Mouse (Mus musculus) MN1 (cell line): ENCODE data around the gene Foxj3.

Experiments used
- DNase-seq: peaks from one replicate; pipeline ENCODE4 v3.0.0-alpha.2; 2016; ENCODE audit warnings: low spot score

Foxj3 gene

GRCm38 (mm10) chr4:119637176-119637845 lies 100.5 kb downstream of the Foxj3 start, which contains the start of gene Guca2a:
Gene Guca2a (plus strand): TSS chr4:119637704.
- DNase-seq, result peak; percentile 54

GRCm38 (mm10) chr4:119637946-119638345 lies 101.1 kb downstream of the Foxj3 start:
- DNase-seq, result no peak

- no peak for DNase-seq
These were observed 101.9 kb downstream of the Foxj3 start for GRCm38 (mm10) chr4:119638656-119639055.

GRCm38 (mm10) chr4:119642666-119643065 lies 105.9 kb downstream of the Foxj3 start:
- DNase-seq, result no peak

- no peak for DNase-seq
These were observed 120.2 kb downstream of the Foxj3 start for GRCm38 (mm10) chr4:119657011-119657410.

GRCm38 (mm10) chr4:119658246-119658645 lies 121.4 kb downstream of the Foxj3 start:
- DNase-seq, result no peak

GRCm38 (mm10) chr4:119658731-119659130 lies 121.9 kb downstream of the Foxj3 start, which contains the start of gene Guca2b:
Gene Guca2b (minus strand): TSS chr4:119658954.
- no peak for DNase-seq

GRCm38 (mm10) chr4:119660007-119660406 lies 123.2 kb downstream of the Foxj3 start:
- DNase-seq, result no peak

GRCm38 (mm10) chr4:119662151-119662550 lies 125.3 kb downstream of the Foxj3 start:
- DNase-seq, result no peak

DNA sequence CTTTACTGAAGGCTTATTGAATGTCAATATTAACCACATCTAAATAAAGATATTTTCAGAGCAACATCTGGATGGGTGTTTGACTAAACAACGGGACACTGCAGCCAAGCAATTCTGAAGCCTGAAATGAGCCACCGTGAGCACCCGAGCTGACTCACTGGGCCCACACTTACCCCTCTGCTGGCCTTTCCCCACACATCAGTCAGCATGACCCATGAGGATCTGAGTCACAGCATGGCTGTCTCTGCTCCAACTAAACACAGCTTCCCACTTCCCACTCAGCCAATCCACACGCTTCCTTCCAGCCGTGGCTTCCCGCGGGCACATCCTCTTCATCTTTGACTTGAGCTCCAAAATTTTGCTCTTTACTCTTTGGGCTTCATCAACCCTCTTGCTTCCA lies 126.2 kb downstream of the Foxj3 start:
- no peak for DNase-seq

DNA sequence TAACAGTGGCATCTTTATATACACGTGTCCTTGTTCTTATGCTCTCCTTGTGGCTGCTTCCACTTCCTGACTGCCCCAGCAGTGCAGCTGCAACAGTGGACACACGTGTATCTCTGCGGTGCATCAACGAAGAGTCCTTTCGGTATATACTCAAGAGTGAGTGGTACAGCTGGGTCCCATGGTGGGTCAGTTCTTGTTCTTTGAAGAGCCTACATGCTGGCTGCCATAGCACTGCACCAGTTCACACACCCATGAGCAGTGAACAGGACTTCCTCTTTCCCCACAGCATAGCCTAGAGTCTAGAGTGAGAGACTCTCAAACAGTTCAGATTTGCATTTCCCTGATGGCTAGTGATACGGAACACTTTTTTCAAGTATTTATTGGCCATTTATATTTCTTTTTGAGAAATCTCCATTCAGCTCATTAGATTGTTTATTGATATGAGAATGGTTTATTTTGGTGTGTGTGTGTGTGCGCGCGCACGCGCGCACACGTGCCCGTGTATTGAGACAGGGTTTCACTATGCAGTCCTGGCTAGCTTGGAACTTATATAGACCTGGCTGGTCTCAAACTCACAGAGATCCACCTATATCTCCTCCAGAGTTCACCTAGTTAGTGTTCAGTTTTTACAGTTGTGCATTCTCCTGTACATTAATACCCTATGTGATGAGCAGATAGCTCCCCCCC lies 126.7 kb downstream of the Foxj3 start:
- no peak for DNase-seq

GRCm38 (mm10) chr4:119665166-119665565 lies 128.4 kb downstream of the Foxj3 start:
- DNase-seq, result no peak

DNA sequence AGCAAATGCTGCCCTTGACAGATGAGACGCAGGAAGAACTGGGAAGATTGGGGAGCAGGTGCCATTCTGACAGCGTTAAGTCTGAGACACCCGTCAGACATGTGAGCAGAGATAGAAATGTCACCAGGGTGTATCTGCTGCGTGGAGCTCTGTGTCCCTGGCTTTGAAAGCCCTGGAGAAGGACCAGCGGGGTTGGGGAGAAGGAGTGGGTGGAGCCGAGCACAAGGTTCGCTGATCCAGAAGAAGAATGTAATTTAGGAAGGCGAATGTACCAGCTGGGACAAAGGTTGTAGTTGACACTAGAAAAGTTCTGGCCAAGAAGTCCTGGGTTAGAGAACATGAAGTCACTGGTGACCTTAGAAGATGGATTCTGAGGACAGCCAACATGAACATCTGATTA lies 129.3 kb downstream of the Foxj3 start:
- DNase-seq, result no peak

- DNase-seq, result peak; percentile 35
These were observed 130.7 kb downstream of the Foxj3 start for GRCm38 (mm10) chr4:119667454-119667853.

- no peak for DNase-seq
These were observed 131.4 kb downstream of the Foxj3 start for GRCm38 (mm10) chr4:119668185-119668584.

DNA sequence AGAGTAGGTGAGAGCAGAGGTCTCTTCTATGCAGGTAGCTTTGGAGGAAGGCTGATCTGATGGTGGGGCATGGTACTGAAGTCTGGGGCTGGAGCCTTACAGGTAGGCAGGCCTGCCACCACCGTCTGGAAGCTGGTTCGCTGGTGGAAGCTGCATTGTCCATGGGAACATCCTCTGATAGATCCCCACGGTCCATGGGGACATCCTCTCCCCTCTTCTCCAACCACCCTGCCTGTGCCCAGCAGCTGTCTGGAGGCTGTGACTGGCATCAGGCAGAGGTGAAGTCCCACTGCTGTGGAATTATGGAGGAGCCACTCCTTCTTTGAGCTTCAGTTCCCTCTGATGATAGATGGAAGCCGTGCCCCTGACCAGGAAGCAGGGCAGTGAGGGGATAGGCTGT lies 131.8 kb downstream of the Foxj3 start:
- DNase-seq, result no peak

DNA sequence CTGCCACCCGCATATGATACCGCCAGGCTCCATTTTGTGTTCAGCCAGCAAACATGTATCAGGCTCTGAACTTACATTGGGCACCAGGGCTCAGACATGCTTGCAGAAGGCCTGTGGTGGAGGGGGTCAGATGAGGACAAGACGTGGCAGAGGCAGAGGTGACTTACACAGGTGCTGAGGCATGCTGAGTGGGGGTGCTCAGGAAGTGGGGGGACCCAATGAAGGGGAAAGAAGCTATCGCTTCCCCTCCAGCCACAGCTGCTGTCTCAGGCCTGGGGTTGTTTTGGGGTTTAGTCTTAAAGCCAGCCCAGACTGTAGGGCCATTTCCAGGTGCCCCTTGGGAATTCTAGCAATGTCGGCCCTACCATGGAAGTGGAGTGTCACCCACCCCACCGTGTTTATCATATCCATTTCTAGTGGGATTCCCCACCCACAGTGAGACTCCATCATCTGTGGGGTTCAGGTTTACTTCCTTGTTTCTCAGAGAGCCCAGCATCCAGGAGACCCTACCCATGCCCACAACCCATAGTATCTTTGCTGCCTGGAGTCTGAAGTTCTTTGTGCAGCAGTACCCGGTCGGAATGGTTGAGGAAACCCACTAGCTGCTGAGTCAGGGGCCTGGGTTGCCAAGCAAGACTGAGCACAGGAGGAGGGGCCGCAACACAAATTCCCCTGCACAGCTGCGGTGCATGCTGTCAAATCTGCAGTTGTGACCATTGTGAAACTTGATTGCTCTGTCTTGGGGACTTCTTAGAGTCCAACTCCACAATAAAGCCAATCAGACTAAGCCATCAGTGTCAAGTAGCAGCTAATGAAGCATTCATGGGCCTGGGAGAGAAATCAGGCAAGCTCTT lies 132.8 kb downstream of the Foxj3 start:
- DNase-seq, result no peak

DNA sequence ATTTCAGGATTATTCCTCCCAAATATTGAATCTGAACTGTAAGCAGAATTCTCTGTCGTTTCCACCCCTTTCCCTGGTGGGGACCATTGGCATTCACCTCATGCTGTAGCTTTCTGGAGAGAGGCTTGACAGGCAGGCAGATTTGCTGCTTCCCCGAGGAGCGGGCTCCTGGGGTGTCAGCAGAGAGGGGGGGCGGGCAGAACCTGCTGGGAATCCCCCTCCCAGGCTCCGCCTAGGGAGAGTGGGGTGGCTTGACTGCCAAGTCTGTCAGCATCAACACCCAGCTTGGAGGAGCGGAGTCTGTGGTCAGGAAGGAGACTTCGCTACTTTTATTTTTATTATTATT lies 133.4 kb downstream of the Foxj3 start:
- no peak for DNase-seq

GRCm38 (mm10) chr4:119670736-119671135 lies 133.9 kb downstream of the Foxj3 start:
- DNase-seq, result no peak

- DNase-seq, result no peak
These were observed 134.4 kb downstream of the Foxj3 start for GRCm38 (mm10) chr4:119671164-119671563.

DNA sequence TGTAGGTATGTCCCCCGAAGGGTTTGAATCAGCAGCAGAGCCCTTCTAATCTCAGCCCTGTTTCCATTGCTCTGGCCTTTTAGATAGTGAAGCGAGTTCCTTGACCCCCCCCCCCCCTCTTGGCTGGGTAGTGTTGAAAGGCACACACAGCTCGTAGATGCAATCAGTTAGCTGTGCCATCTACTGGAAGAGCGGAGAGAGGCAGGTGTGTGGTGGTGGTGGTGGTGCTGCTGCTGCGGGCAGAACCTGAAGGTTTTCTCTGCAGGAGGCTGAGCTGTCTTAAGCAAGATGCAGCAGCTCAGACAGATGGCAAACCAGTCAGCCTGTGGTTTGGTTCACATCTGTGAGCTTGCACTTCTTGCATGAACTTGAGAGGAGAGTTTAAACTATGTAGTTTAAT lies 135.9 kb downstream of the Foxj3 start:
- no peak for DNase-seq
